Mouse (Mus musculus): ENCODE measurements around the gene Fasn. TPM values are rescaled to one million over a fixed set of nuclear protein-coding genes. Genes with fewer than 3 reads are reported as not detected.
"Not testable (repeated sequence)": the region's sequence is repeated elsewhere in the genome, so short reads cannot be mapped to it uniquely, and the experiment has no call there.

Gene Fasn
- polyA plus RNA-seq (2016; fragmentation: Nextera tagmentation; extraction: Ambion mirVana) = 118 and 139 TPM in 2 replicates

DNA sequence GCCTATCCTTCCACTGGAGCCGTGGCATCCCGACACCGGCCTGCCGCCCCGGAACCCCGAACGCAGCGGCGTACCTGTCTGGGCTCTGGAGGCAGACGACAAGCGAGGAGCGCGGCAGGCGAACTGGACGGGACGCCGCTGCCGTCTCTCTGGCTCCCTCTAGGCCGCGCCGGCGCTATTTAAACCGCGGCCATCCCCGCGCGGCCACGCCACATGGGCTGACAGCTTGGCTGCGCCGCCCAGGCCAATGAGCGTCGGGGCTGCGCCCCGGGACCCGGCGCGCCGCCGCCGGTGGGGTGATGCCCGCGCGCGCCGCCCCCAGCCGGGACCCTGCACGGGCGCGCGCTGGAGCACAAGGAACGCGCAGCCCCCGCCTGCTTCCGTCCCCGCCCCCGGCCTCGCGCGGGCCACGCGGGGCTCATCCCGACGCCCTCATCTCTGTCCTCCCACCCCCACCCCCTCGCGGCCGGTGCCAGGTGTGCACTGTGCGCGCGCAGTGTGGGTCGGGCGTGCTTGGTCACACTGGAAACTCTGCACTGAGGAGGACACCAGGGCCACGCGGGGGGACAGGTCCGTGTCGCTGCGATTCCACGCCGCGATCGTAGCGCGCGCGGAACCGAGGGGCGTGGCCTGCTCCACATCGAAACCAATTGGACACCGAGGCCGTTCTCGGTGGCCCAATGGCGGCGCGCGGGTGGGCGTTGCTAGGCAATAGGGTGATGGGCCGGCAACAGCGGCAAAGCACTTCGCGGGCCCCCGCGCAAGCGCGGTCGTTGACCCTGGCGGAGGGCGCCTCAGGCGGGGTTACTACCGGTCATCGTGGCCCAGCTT is at the start of gene Fasn:
TSS of gene Fasn (minus strand) at position 592 of the 831 bp plus-strand sequence.
- peak; percentile 90 for ATAC-seq (ENCODE audit: low FRiP score)
- H3K4me2 ChIP-seq = peak within 1 kb of the TSS; percentile 98
- peaks cover 32% of the 10 kb centered on the region for H3K36me3 ChIP-seq (replicated peaks)
- peak within 1 kb of the TSS; percentile 90 for H3K4me3 ChIP-seq (replicated peaks)
- WGBS = under 1% methylated on average over 109 of the region's 109 CpGs
- peak within 1 kb of the TSS; percentile 96 for H3K9ac ChIP-seq
- H3K27ac ChIP-seq = peak within 1 kb of the TSS; percentile 99
- no peaks in the 10 kb centered on the region for H3K27me3 ChIP-seq
- no peaks in the 10 kb centered on the region for H3K9me3 ChIP-seq
- peaks cover 51% of the 10 kb centered on the region for H3K4me1 ChIP-seq

DNA sequence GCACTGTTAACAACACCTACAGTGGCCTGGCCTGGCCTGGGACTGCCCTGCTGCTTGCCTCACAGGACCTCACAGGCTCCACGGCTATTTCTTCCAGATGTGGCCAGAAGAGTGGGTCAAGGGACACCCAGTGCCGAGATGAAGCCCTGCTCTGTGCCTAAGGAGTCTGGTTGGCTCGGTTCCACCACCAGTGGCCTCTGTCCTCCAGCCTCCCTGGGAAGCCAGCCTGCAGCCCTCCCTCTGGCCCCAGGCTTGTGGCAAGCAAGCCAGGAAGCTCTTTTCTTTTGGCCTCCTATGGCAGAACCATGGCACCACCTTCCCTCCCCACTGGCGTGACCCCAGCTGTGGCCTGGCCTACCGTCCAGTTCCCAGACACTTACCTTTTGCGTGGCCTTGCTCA is 48.9 kb upstream of the Fasn start:
- no peak for ATAC-seq (ENCODE audit: low FRiP score)

DNA sequence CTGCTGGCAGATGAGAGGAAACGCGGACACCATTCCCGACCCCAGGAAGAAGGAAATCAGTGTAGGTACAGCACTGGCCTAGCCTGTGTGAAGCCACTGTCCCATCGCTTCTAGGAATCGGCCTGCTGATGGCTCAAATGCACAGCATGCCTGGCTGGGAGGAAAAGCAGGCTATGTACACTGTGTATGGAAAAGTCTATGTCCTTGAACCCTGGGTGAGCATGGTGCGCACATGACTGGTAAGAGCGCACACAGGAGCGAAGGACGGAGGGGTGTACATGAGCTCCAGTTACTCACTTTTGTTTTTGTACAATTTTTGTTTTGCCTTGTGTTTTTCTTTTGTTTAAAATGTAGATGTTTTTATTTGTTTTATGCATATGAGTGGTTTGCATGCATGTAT is 47.2 kb upstream of the Fasn start:
- Histone ChIP-seq H3K27ac (no peak overlapping the region), H3K4me3 (replicated peaks) (no peak overlapping the region), H3K27me3 (no peaks in the 10 kb centered on the region), H3K36me3 (replicated peaks) (0 out of 2 replicates have a peak, but pooled peaks cover 5% of the 10 kb centered on the region), H3K4me2 (no peak overlapping the region), H3K4me1 (no peaks in the 10 kb centered on the region), H3K9ac (no peak overlapping the region), H3K9me3 (no peaks in the 10 kb centered on the region)
- WGBS = 96% methylated on average over 9 of the region's 9 CpGs
- ATAC-seq (ENCODE audit: low FRiP score) = no peak

More for the DNA sequence above, 48.9 kb upstream of the Fasn start:
- H3K36me3 ChIP-seq (replicated peaks) = peaks cover 16% of the 10 kb centered on the region; the same call in 1 of the 2 replicates
- H3K4me1 ChIP-seq = no peaks in the 10 kb centered on the region
- WGBS = 84% methylated on average over 6 of the region's 6 CpGs
- H3K4me2 ChIP-seq = no peak overlapping the region
- H3K4me3 ChIP-seq (replicated peaks) = no peak overlapping the region
- H3K9me3 ChIP-seq = no peaks in the 10 kb centered on the region
- no peak overlapping the region for H3K27ac ChIP-seq
- H3K9ac ChIP-seq = no peak overlapping the region
- no peaks in the 10 kb centered on the region for H3K27me3 ChIP-seq

DNA sequence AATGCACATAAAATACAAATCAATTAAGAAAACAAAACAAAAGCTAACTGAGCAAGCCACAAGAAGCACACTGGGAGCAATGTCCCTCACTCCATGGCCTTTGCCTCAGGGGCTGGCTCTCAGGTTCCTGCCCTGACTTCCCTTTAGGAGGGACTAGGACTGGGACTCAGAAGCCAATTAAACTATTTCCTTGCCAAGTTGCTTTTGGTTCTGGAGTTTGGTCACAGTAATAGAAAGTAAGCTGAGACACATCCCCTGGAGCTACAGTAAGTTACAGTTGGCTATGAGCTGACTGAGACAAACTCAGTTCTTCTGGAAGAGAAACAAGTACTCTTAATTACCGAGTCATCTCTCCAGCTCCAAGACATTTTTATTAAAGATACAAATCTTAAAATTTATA is 41.5 kb upstream of the Fasn start:
- Histone ChIP-seq H3K27ac (no peak overlapping the region), H3K4me3 (replicated peaks) (no peak overlapping the region), H3K9me3 (no peaks in the 10 kb centered on the region), H3K36me3 (replicated peaks) (peaks cover 6% of the 10 kb centered on the region; the same call in 1 of the 2 replicates), H3K4me1 (no peaks in the 10 kb centered on the region), H3K4me2 (no peak overlapping the region), H3K9ac (no peak overlapping the region), H3K27me3 (no peaks in the 10 kb centered on the region)
- ATAC-seq (ENCODE audit: low FRiP score) = no peak
- 88% methylated on average over 1 of the region's 1 CpGs for WGBS

DNA sequence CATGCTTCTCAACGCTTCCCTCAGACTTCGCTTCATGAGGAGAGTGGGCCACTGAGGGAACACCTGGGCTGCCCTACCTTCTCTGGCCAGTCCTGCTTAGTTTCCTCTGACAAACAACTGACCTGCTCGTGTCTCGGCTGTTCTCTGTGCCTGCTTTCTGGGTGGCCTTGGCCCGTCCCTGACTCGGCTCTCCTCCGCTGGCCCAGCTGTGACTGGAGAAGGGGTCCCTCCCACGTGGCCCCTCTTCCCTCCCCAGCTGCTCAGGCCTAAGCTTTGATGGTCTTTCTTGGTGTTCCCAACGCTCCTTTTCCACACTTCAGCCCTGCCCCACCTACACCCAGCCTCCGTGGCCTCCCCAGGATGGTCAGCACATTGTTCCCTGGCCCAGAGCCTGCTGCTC is 38.5 kb upstream of the Fasn start:
- Histone ChIP-seq H3K4me3 (replicated peaks) (no peak overlapping the region), H3K4me2 (no peak overlapping the region), H3K27me3 (no peaks in the 10 kb centered on the region), H3K27ac (no peak overlapping the region), H3K36me3 (replicated peaks) (peaks cover 27% of the 10 kb centered on the region; the same call in 1 of the 2 replicates), H3K9ac (no peak overlapping the region), H3K4me1 (no peaks in the 10 kb centered on the region), H3K9me3 (no peaks in the 10 kb centered on the region)
- WGBS = 79% methylated on average over 10 of the region's 10 CpGs
- no peak for ATAC-seq (ENCODE audit: low FRiP score)

DNA sequence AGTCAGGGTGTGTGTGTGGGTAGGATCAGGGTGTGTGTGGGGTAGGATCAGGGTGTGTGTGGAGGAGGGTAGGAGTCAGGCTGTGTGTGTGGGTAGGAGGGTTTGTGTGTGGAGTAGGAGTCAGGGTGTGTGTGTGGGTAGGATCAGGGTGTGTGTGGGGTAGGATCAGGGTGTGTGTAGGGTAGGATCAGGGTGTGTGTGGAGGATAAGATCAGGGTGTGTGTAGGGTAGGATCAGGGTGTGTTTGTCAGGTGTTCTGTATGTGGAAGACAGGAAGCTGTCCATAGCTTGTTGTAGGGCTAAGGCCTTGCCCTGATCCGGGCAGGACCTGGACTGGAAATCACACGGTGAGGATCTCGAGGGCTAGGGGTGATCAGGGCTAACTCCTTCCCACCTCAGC is 31.6 kb upstream of the Fasn start:
- not testable (repeated sequence) for ATAC-seq (ENCODE audit: low FRiP score); H3K9me3 ChIP-seq; H3K4me2 ChIP-seq; H3K4me1 ChIP-seq; H3K27ac ChIP-seq; H3K27me3 ChIP-seq; H3K9ac ChIP-seq; H3K4me3 ChIP-seq (replicated peaks)
- WGBS = 90% methylated on average over 3 of the region's 3 CpGs
- peaks cover 36% of the 10 kb centered on the region for H3K36me3 ChIP-seq (replicated peaks)

DNA sequence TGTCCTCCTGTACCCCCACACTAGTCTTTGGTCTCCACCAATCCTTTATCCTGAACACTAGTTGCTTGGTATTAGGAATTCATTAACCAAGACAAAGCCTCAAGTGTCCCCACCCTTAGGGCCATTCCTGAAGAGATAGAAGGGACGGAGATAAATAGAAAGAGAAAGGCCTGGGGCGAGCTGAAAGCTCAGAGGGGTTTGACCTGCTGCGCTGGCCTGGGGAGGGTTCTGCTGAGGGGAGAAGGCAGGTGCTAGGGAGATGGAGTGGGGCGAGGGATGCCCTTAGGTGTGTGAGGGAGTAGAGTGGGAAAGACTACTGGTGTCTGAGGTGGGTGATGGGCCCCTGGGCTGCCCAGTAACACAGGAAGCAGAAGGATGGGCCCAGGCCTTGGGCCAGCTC is 29.4 kb upstream of the Fasn start:
- Histone ChIP-seq H3K27ac (no peak overlapping the region), H3K9me3 (no peaks in the 10 kb centered on the region), H3K4me2 (no peak overlapping the region), H3K36me3 (replicated peaks) (peaks cover 22% of the 10 kb centered on the region), H3K27me3 (no peaks in the 10 kb centered on the region), H3K4me3 (replicated peaks) (no peak overlapping the region), H3K9ac (no peak overlapping the region), H3K4me1 (no peaks in the 10 kb centered on the region)
- no peak for ATAC-seq (ENCODE audit: low FRiP score)
- WGBS = 54% methylated on average over 4 of the region's 4 CpGs

DNA sequence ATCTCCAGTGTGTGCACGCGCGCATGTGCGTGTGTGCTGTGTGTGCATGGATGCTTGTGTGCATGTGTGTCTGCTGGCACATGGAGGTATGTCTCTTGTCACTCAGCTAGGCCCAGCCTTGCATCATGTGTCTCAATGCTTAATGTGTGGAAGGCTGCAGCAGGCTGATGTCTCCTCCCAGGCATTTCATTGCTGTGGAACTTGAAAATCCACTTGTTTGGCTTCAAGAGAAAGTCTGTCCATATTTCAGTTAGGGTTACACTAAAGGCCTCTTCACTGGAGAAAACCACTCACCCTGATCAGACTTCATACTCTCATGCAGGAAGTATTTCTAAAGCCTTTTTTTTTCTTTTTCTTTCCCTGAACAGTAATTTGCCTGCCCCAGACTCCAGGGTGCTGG is 28.8 kb upstream of the Fasn start:
- no peak for ATAC-seq (ENCODE audit: low FRiP score)
- Histone ChIP-seq H3K36me3 (replicated peaks) (peaks cover 16% of the 10 kb centered on the region), H3K4me2 (no peak overlapping the region), H3K4me1 (no peaks in the 10 kb centered on the region), H3K27ac (no peak overlapping the region), H3K4me3 (replicated peaks) (no peak overlapping the region), H3K9me3 (no peaks in the 10 kb centered on the region), H3K27me3 (no peaks in the 10 kb centered on the region), H3K9ac (no peak overlapping the region)
- 100% methylated on average over 4 of the region's 4 CpGs for WGBS

DNA sequence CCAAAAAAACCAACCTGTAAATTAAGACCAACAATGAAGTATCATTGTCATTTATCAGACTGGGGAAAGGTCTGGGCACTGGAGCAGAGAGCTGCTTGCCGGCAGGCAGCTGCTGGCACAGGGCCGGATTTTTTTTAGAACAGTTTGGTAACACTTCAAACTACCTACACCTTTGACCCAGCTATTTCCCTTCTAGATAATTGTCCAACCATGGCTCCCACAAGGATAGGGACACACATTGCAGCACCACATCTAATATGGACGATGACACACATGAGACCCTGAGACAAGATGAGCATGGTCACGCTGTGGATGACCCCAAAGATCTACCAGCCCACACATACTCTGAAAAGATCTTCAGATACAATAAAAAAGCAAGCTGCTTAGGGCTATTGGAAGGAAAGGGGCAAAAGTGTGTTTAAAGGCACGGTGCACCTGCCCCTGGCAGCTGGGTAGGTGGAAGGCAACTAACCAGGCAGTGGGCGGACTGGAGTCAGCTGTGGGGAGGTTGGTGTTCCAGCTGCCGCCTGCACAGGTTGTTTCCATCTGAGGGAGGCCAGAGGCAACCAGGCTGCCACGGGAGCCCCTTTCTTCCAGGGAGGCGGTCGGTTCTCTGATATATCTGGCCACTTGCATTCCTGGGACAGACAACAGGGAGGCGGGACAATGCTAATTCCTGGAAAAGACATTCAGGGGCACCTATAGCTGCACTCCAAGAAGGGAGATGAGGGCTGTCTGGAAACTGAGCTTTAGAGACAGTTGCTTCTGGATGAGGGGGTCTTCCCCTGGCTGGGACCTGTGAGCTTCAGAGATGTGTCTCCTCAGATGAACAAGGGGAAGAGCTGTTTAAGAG is 28.0 kb upstream of the Fasn start:
- Histone ChIP-seq H3K9ac (no peak overlapping the region), H3K4me1 (no peaks in the 10 kb centered on the region), H3K4me2 (no peak overlapping the region), H3K4me3 (replicated peaks) (no peak overlapping the region), H3K9me3 (no peaks in the 10 kb centered on the region), H3K27ac (no peak overlapping the region), H3K27me3 (no peaks in the 10 kb centered on the region), H3K36me3 (replicated peaks) (peaks cover 9% of the 10 kb centered on the region)
- ATAC-seq (ENCODE audit: low FRiP score) = no peak
- 67% methylated on average over 11 of the region's 11 CpGs for WGBS

DNA sequence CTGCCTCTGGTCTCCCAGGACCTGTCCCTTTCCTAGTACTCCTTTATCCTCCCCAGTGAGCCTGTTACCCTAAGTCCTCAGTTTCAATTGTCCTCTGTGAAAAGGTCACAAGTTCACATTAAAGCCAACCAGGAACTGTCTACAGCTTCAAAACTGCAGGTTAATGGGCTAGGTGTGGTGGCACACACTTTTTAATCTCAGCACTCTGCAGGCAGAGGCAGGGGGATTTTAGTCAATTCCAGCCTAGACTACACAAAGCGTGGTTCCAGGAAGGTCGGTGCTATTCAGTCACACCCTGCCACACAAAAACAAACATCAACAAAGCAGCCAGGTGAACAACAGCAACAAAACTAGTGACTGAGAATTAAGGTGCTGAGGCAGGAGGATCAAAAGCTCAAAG is 27.2 kb upstream of the Fasn start:
- H3K9me3 ChIP-seq = no peaks in the 10 kb centered on the region
- 83% methylated on average over 2 of the region's 2 CpGs for WGBS
- no peaks in the 10 kb centered on the region for H3K4me1 ChIP-seq
- H3K27me3 ChIP-seq = no peaks in the 10 kb centered on the region
- ATAC-seq (ENCODE audit: low FRiP score) = no peak
- no peak overlapping the region for H3K4me3 ChIP-seq (replicated peaks)
- H3K9ac ChIP-seq = no peak overlapping the region
- H3K4me2 ChIP-seq = no peak overlapping the region
- peaks cover 6% of the 10 kb centered on the region for H3K36me3 ChIP-seq (replicated peaks)
- H3K27ac ChIP-seq = no peak overlapping the region

DNA sequence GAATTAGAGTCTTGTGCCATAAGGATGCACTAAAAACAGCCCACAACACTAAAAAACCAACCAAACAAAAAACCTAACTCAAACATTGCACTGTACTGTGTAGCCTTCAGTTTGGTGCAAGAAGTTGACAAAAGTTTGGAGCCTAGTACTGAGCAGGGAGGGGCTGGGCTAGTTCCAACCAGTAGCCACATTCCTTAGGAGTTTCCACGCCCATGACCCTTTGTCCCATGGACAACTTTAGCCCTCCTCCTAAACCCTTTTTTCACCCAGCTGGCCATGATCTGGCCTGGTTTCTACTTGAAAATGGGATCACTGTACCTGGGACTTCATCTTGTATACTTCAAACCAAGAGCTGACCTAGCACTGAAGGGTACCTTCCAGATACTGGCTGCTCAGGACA is 26.8 kb upstream of the Fasn start:
- no peak overlapping the region for H3K9ac ChIP-seq
- no peak overlapping the region for H3K4me2 ChIP-seq
- 64% methylated on average over 1 of the region's 1 CpGs for WGBS
- no peak overlapping the region for H3K27ac ChIP-seq
- H3K9me3 ChIP-seq = no peaks in the 10 kb centered on the region
- ATAC-seq (ENCODE audit: low FRiP score) = no peak
- no peaks in the 10 kb centered on the region for H3K4me1 ChIP-seq
- H3K27me3 ChIP-seq = no peaks in the 10 kb centered on the region
- peaks cover 6% of the 10 kb centered on the region for H3K36me3 ChIP-seq (replicated peaks)
- H3K4me3 ChIP-seq (replicated peaks) = no peak overlapping the region

DNA sequence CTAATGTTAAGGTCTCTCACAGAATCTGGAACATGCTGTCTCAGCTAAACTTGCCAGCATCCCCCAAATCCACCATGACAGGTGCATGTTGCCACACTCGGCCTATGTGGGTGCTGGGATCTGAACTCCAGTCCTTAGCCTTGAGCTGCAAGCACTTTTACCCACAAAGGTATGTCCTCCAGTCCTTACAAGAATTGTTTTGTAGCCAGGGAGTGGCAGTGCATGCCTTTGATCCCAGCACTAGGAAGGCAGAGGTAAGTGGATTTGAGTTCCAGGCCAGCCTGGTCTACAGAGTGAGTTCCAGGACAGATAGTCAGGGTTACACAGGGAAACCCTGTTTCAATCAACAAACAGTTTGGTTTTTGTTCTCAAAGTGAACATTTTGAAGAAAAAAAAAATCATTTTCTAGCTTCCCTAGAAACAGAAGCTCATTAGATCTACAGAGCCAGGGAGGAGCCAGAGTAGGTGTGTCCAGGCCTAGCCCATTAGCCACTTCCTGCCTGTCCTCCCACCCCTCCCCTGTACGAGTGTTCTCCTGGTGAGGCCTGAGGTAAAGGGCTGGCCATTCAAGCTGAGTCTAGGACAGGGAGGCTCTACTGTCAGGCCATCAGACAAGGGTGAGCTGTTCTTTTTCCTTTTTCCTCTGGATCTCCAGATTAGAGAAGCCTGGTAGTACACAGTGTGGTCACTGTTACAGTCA is 26.1 kb upstream of the Fasn start:
- Histone ChIP-seq H3K36me3 (replicated peaks) (peaks cover 6% of the 10 kb centered on the region), H3K27me3 (no peaks in the 10 kb centered on the region), H3K4me2 (no peak overlapping the region), H3K9me3 (no peaks in the 10 kb centered on the region), H3K27ac (no peak overlapping the region), H3K4me1 (no peaks in the 10 kb centered on the region), H3K4me3 (replicated peaks) (no peak overlapping the region), H3K9ac (no peak overlapping the region)
- 61% methylated on average over 2 of the region's 2 CpGs for WGBS
- ATAC-seq (ENCODE audit: low FRiP score) = no peak

Measured in forebrain, embryonic 12.5 days (tissue).